Mouse (Mus musculus): ENCODE results near the gene Zfp108.

GRCm38 (mm10) chr7:24297361-24298095, 42.9 kb downstream of the Zfp108 start:
- no peak for TF ChIP-seq GATA1 (IDR thresholded peaks at IDR 0.05; ENCODE audit: low read length)
- no peak for TF ChIP-seq TAL1 (IDR thresholded peaks at IDR 0.05; ENCODE audit: low read length)

Measured in erythroblast, embryonic 14.5 days (primary cell).